Mouse (Mus musculus): ENCODE data around the gene Prrc2b. TPM values are rescaled to one million over a fixed set of nuclear protein-coding genes. Genes with fewer than 3 reads are reported as not detected.

Prrc2b gene
- polyA plus RNA-seq, 1 experiment from 2014 or later = 76.2 TPM

- no peaks in the 10 kb centered on the region for H3K9me3 ChIP-seq
- H3K4me1 ChIP-seq = peaks cover 63% of the 10 kb centered on the region
- WGBS = 92% methylated on average over 11 of the region's 11 CpGs
- no peak overlapping the region for H3K4me2 ChIP-seq (replicated peaks)
- no peaks in the 10 kb centered on the region for H3K36me3 ChIP-seq
- ATAC-seq (replicated peaks) = no peak
- H3K27ac ChIP-seq (replicated peaks) = no peak overlapping the region; the same call in 1 of the 2 replicates
- H3K9ac ChIP-seq (replicated peaks) = no peak overlapping the region
- H3K27me3 ChIP-seq = no peaks in the 10 kb centered on the region
- no peak overlapping the region for H3K4me3 ChIP-seq
Measured at GRCm38 (mm10) chr2:32165040-32165800, 14.3 kb downstream of the Prrc2b start.

GRCm38 (mm10) chr2:32166581-32166980, 15.7 kb downstream of the Prrc2b start:
- peak overlapping the region; percentile 11; the same call in 1 of the 2 replicates for H3K4me2 ChIP-seq (replicated peaks)
- H3K36me3 ChIP-seq = no peaks in the 10 kb centered on the region
- peaks cover 68% of the 10 kb centered on the region for H3K4me1 ChIP-seq
- no peaks in the 10 kb centered on the region for H3K9me3 ChIP-seq
- WGBS = 4% methylated on average over 10 of the region's 10 CpGs
- H3K4me3 ChIP-seq = no peak overlapping the region
- H3K27me3 ChIP-seq = no peaks in the 10 kb centered on the region
- no peak overlapping the region for H3K9ac ChIP-seq (replicated peaks)
- H3K27ac ChIP-seq (replicated peaks) = peak overlapping the region; percentile 71
- ATAC-seq (replicated peaks) = no peak

- no peaks in the 10 kb centered on the region for H3K27me3 ChIP-seq
- peaks cover 74% of the 10 kb centered on the region for H3K4me1 ChIP-seq
- H3K9me3 ChIP-seq = no peaks in the 10 kb centered on the region
- WGBS = 8% methylated on average over 16 of the region's 16 CpGs
- ATAC-seq (replicated peaks) = peak; percentile 39; the same call in 1 of the 2 replicates
- peak overlapping the region; percentile 14; the same call in 1 of the 2 replicates for H3K9ac ChIP-seq (replicated peaks)
- peak overlapping the region; percentile 71 for H3K27ac ChIP-seq (replicated peaks)
- peak overlapping the region; percentile 19 for H3K4me2 ChIP-seq (replicated peaks)
- H3K36me3 ChIP-seq = no peaks in the 10 kb centered on the region
- 0 out of 2 replicates have a peak overlapping the region, but pooled peaks have one; percentile 4 for H3K4me3 ChIP-seq
Measured at GRCm38 (mm10) chr2:32167034-32167770, 16.3 kb downstream of the Prrc2b start.

- 3% methylated on average over 7 of the region's 7 CpGs for WGBS
- Histone ChIP-seq H3K27me3 (no peaks in the 10 kb centered on the region), H3K36me3 (no peaks in the 10 kb centered on the region), H3K4me1 (peaks cover 78% of the 10 kb centered on the region), H3K27ac (replicated peaks) (peak overlapping the region; percentile 71), H3K4me2 (replicated peaks) (peak overlapping the region; percentile 19), H3K9me3 (no peaks in the 10 kb centered on the region), H3K9ac (replicated peaks) (peak overlapping the region; percentile 14), H3K4me3 (0 out of 2 replicates have a peak overlapping the region, but pooled peaks have one; percentile 4)
- peak; percentile 67 for ATAC-seq (replicated peaks)
Measured at GRCm38 (mm10) chr2:32167819-32168218, 16.9 kb downstream of the Prrc2b start.

GRCm38 (mm10) chr2:32169292-32169691, 18.4 kb downstream of the Prrc2b start:
- no peak overlapping the region for H3K9ac ChIP-seq (replicated peaks)
- no peak overlapping the region for H3K27ac ChIP-seq (replicated peaks)

GRCm38 (mm10) chr2:32170010-32170409, 19.1 kb downstream of the Prrc2b start:
- no peak for ATAC-seq (replicated peaks)
- H3K4me1 ChIP-seq = peaks cover 84% of the 10 kb centered on the region
- H3K27ac ChIP-seq (replicated peaks) = peak overlapping the region; percentile 32; the same call in 1 of the 2 replicates
- no peaks in the 10 kb centered on the region for H3K9me3 ChIP-seq
- H3K36me3 ChIP-seq = no peaks in the 10 kb centered on the region
- H3K4me3 ChIP-seq = no peak overlapping the region
- WGBS = 64% methylated on average over 8 of the region's 8 CpGs
- H3K27me3 ChIP-seq = no peaks in the 10 kb centered on the region
- no peak overlapping the region for H3K4me2 ChIP-seq (replicated peaks)
- H3K9ac ChIP-seq (replicated peaks) = no peak overlapping the region

More at GRCm38 (mm10) chr2:32169292-32169691, 18.4 kb downstream of the Prrc2b start:
- H3K9me3 ChIP-seq = no peaks in the 10 kb centered on the region
- no peak for ATAC-seq (replicated peaks)
- no peaks in the 10 kb centered on the region for H3K27me3 ChIP-seq
- no peak overlapping the region for H3K4me2 ChIP-seq (replicated peaks)
- no peaks in the 10 kb centered on the region for H3K36me3 ChIP-seq
- WGBS = 66% methylated on average over 5 of the region's 5 CpGs
- H3K4me1 ChIP-seq = peaks cover 81% of the 10 kb centered on the region
- H3K4me3 ChIP-seq = no peak overlapping the region

- Histone ChIP-seq H3K9me3 (no peaks in the 10 kb centered on the region), H3K4me3 (no peak overlapping the region), H3K4me2 (replicated peaks) (no peak overlapping the region), H3K9ac (replicated peaks) (no peak overlapping the region), H3K4me1 (peaks cover 79% of the 10 kb centered on the region), H3K27me3 (no peaks in the 10 kb centered on the region), H3K36me3 (no peaks in the 10 kb centered on the region), H3K27ac (replicated peaks) (0 out of 2 replicates have a peak overlapping the region, but pooled peaks have one; percentile 6)
- WGBS = 82% methylated on average over 14 of the region's 14 CpGs
- no peak for ATAC-seq (replicated peaks)
Measured at GRCm38 (mm10) chr2:32171658-32172433, 21.0 kb downstream of the Prrc2b start.

- peak overlapping the region; percentile 81 for H3K27ac ChIP-seq (replicated peaks)
- WGBS = 7% methylated on average over 13 of the region's 13 CpGs
- no peaks in the 10 kb centered on the region for H3K27me3 ChIP-seq
- H3K36me3 ChIP-seq = no peaks in the 10 kb centered on the region
- H3K4me1 ChIP-seq = peaks cover 77% of the 10 kb centered on the region
- H3K4me2 ChIP-seq (replicated peaks) = 0 out of 2 replicates have a peak overlapping the region, but pooled peaks have one; percentile 9
- peak; percentile 55; the same call in 1 of the 2 replicates for ATAC-seq (replicated peaks)
- H3K9me3 ChIP-seq = no peaks in the 10 kb centered on the region
- peak overlapping the region; percentile 13; the same call in 1 of the 2 replicates for H3K9ac ChIP-seq (replicated peaks)
- no peak overlapping the region for H3K4me3 ChIP-seq
Measured at GRCm38 (mm10) chr2:32174170-32174741, 23.4 kb downstream of the Prrc2b start.

- Histone ChIP-seq H3K36me3 (no peaks in the 10 kb centered on the region), H3K4me2 (replicated peaks) (peak overlapping the region; percentile 17; the same call in 1 of the 2 replicates), H3K9ac (replicated peaks) (peak overlapping the region; percentile 13; the same call in 1 of the 2 replicates), H3K27me3 (no peaks in the 10 kb centered on the region), H3K4me1 (peaks cover 73% of the 10 kb centered on the region), H3K9me3 (no peaks in the 10 kb centered on the region), H3K4me3 (no peak overlapping the region), H3K27ac (replicated peaks) (peak overlapping the region; percentile 81)
- ATAC-seq (replicated peaks) = peak; percentile 64
- WGBS = 30% methylated on average over 7 of the region's 7 CpGs
Measured at GRCm38 (mm10) chr2:32175051-32175466, 24.2 kb downstream of the Prrc2b start.

GRCm38 (mm10) chr2:32175508-32175907, 24.6 kb downstream of the Prrc2b start:
- no peak for ATAC-seq (replicated peaks)
- no peaks in the 10 kb centered on the region for H3K9me3 ChIP-seq
- H3K9ac ChIP-seq (replicated peaks) = no peak overlapping the region
- no peak overlapping the region for H3K4me2 ChIP-seq (replicated peaks)
- H3K27me3 ChIP-seq = no peaks in the 10 kb centered on the region
- WGBS = 92% methylated on average over 6 of the region's 6 CpGs
- H3K27ac ChIP-seq (replicated peaks) = peak overlapping the region; percentile 81
- H3K36me3 ChIP-seq = no peaks in the 10 kb centered on the region
- peaks cover 69% of the 10 kb centered on the region for H3K4me1 ChIP-seq
- H3K4me3 ChIP-seq = no peak overlapping the region

- no peaks in the 10 kb centered on the region for H3K27me3 ChIP-seq
- H3K36me3 ChIP-seq = no peaks in the 10 kb centered on the region
- WGBS = 44% methylated on average over 3 of the region's 3 CpGs
- H3K9me3 ChIP-seq = no peaks in the 10 kb centered on the region
- H3K27ac ChIP-seq (replicated peaks) = no peak overlapping the region
- H3K4me1 ChIP-seq = peaks cover 72% of the 10 kb centered on the region
- H3K4me2 ChIP-seq (replicated peaks) = no peak overlapping the region
- H3K4me3 ChIP-seq = no peak overlapping the region
- no peak for ATAC-seq (replicated peaks)
- H3K9ac ChIP-seq (replicated peaks) = no peak overlapping the region
Measured at GRCm38 (mm10) chr2:32176848-32177247, 26.0 kb downstream of the Prrc2b start.

Data from forebrain, embryonic 15.5 days (tissue).